Mouse (Mus musculus) ES-E14 (cell line): ENCODE measurements at regions not wholly inside any gene's neighbourhood (a gene's known extent, or its start where the extent isn't known, plus 50 kb on each side); places are given as distances from the start of the nearest gene placed in this dataset.

Source experiments
- DNase-seq: peaks from one replicate; pipeline ENCODE4 v3.0.0-alpha.2; 2013; ENCODE audit warnings: low read depth, low spot score
- H3K27ac ChIP-seq: 2 replicates; pipeline ENCODE4 v1.5.1; 2012; ENCODE audit warnings: low read depth, mild to moderate bottlenecking, low read length, moderate library complexity, mixed read lengths; ENCODE audit not compliant: poor library complexity, insufficient read depth, severe bottlenecking
- H3K36me3 ChIP-seq: 2 replicates; pipeline ENCODE4 v1.6.1; 2012; ENCODE audit warnings: mild to moderate bottlenecking, low read length, moderate library complexity, mixed read lengths; ENCODE audit not compliant: control insufficient read depth, poor library complexity, insufficient read depth, severe bottlenecking
- H3K4me1 ChIP-seq, 2 experiments: fragments of 150-350 bp in 1 of 2; sonication (generic) in 1 of 2; 2 replicates each; pipeline ENCODE4 v1.6.1; 2012; ENCODE audit warnings: low read length in 2 of 2, mild to moderate bottlenecking in 1 of 2, mixed read lengths in 1 of 2; ENCODE audit not compliant: control insufficient read depth in 2 of 2, insufficient read depth in 2 of 2, poor library complexity in 1 of 2
- H3K4me3 ChIP-seq, 2 experiments: fragments of 150-350 bp in 1 of 2; sonication (generic) in 1 of 2; 2 replicates each; pipeline ENCODE4 v1.5.1; 2012; ENCODE audit warnings: low read length in 2 of 2, low read depth in 1 of 2, mild to moderate bottlenecking in 1 of 2, mixed read lengths in 1 of 2; ENCODE audit not compliant: insufficient read depth in 1 of 2, poor library complexity in 1 of 2, severe bottlenecking in 1 of 2
- H3K9ac ChIP-seq: 2 replicates; pipeline ENCODE4 v1.6.1; 2012; ENCODE audit warnings: low read depth, mild to moderate bottlenecking, low read length, mixed read lengths; ENCODE audit not compliant: poor library complexity, insufficient read depth, severe bottlenecking
- H3K9me3 ChIP-seq: fragments of 150-350 bp; sonication (generic); 2 replicates; pipeline ENCODE4 v1.6.1; 2012; ENCODE audit warnings: low read depth, mild to moderate bottlenecking, low read length; ENCODE audit not compliant: control insufficient read depth, insufficient read depth
- CHD2 ChIP-seq: IDR thresholded peaks from 2 replicates; pipeline ENCODE4 v1.6.1; 2014; ENCODE audit warnings: mild to moderate bottlenecking, low read depth, low read length, inconsistent platforms
- HCFC1 ChIP-seq: IDR thresholded peaks from 2 replicates; pipeline ENCODE4 v1.6.1; 2012; ENCODE audit warnings: low read length, inconsistent platforms, borderline replicate concordance; ENCODE audit not compliant: insufficient read depth
- MAFK ChIP-seq: IDR thresholded peaks from 2 replicates; pipeline ENCODE4 v1.6.1; 2014; ENCODE audit warnings: mild to moderate bottlenecking, low read depth, low read length, inconsistent platforms; ENCODE audit not compliant: insufficient read depth
- ZC3H11A ChIP-seq: IDR thresholded peaks from 2 replicates; pipeline ENCODE4 v1.6.1; 2012; ENCODE audit warnings: low read depth, mild to moderate bottlenecking, inconsistent platforms, low read length, borderline replicate concordance
- ZNF384 ChIP-seq: IDR thresholded peaks from 2 replicates; pipeline ENCODE4 v1.6.1; 2012; ENCODE audit warnings: low read depth, low read length, inconsistent platforms
- in situ Hi-C, 2 experiments: fragments of 600-800 bp; cut with MboI; formaldehyde crosslinking; loops; one replicate each; pipeline ENCODE4 v1.15.1; 2025; ENCODE audit warnings: low sequenced_read_pairs in 2 of 2, inconsistent platforms in 1 of 2; ENCODE audit not compliant: unreplicated experiment in 2 of 2

GRCm38 (mm10) chr19:15032297-15032947 is 434.6 kb upstream of the Tle4 start:
- Histone ChIP-seq H3K36me3 (no peaks in the 10 kb centered on the region), H3K27ac (no peak overlapping the region), H3K4me3 (no peak overlapping the region), H3K4me1 (no peaks in the 10 kb centered on the region), H3K9ac (no peak overlapping the region), H3K9me3 (no peaks in the 10 kb centered on the region)
- no peak for DNase-seq
- in situ Hi-C loops: loop anchor here in 1 of 2 experiments (25.0 kb wide), 1 partner anchor 645 kb away; no protein-coding TSS in a partner anchor
- no peak for TF ChIP-seq HCFC1
- TF ChIP-seq CHD2: no peak
- no peak for TF ChIP-seq MAFK
- TF ChIP-seq ZNF384: no peak
- TF ChIP-seq ZC3H11A: no peak

DNA sequence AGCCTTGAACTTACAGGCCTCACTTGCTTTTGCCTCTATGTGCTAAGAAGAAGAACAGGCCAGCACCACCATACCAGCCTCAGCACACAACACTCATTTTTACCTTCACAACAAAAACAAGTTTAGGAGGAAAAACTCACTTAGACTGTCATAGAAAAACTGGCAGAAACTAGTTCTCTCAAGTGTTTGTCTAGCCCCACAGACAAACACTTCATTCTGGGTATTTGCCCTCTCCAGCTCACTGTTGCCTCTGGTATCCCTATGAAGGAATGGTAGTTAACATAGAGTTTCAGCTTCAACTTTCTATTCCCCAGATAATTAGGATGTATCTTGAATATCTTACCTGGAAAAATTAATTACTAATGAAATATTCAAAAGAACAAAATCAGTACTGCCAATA is 433.6 kb upstream of the Tle4 start:
- in situ Hi-C loops: loop anchor here in 1 of 2 experiments (25.0 kb wide), 1 partner anchor 644 kb away; no protein-coding TSS in a partner anchor
- H3K27ac ChIP-seq: no peak overlapping the region
- H3K4me3 ChIP-seq: no peak overlapping the region
- TF ChIP-seq HCFC1 (no peak), ZNF384 (no peak), MAFK (no peak)
- no peaks in the 10 kb centered on the region for H3K9me3 ChIP-seq
- no peak overlapping the region for H3K9ac ChIP-seq
- no peak for DNase-seq
- H3K36me3 ChIP-seq: no peaks in the 10 kb centered on the region
- H3K4me1 ChIP-seq: no peaks in the 10 kb centered on the region

GRCm38 (mm10) chr19:15003596-15003995 is 405.7 kb upstream of the Tle4 start:
- no peak for DNase-seq
- TF ChIP-seq ZC3H11A: no peak
- no peak for TF ChIP-seq MAFK
- TF ChIP-seq ZNF384: no peak
- TF ChIP-seq CHD2: no peak
- no peak overlapping the region for H3K9ac ChIP-seq
- no peak overlapping the region for H3K27ac ChIP-seq
- H3K36me3 ChIP-seq: no peaks in the 10 kb centered on the region
- no peaks in the 10 kb centered on the region for H3K4me1 ChIP-seq
- no peaks in the 10 kb centered on the region for H3K9me3 ChIP-seq
- in situ Hi-C loops: no loop called here
- no peak overlapping the region for H3K4me3 ChIP-seq

GRCm38 (mm10) chr19:14993344-14993743 is 395.5 kb upstream of the Tle4 start:
- H3K4me3 ChIP-seq: no peak overlapping the region
- no peak overlapping the region for H3K27ac ChIP-seq
- TF ChIP-seq HCFC1 (no peak), ZC3H11A (no peak), ZNF384 (no peak), MAFK (no peak), CHD2 (no peak)
- no peaks in the 10 kb centered on the region for H3K4me1 ChIP-seq
- no peaks in the 10 kb centered on the region for H3K36me3 ChIP-seq
- in situ Hi-C loops: no loop called here
- H3K9me3 ChIP-seq: no peaks in the 10 kb centered on the region
- no peak overlapping the region for H3K9ac ChIP-seq
- no peak for DNase-seq

- Histone ChIP-seq H3K36me3 (no peaks in the 10 kb centered on the region), H3K4me1 (no peaks in the 10 kb centered on the region), H3K9ac (no peak overlapping the region), H3K27ac (no peak overlapping the region), H3K4me3 (no peak overlapping the region), H3K9me3 (no peaks in the 10 kb centered on the region)
- no peak for DNase-seq
- in situ Hi-C loops: no loop called here
- TF ChIP-seq ZNF384 (no peak), ZC3H11A (no peak), HCFC1 (no peak), CHD2 (no peak), MAFK (no peak)
Observed at GRCm38 (mm10) chr19:14970161-14970560, 372.3 kb upstream of the Tle4 start.
